Mouse (Mus musculus) limb, embryonic 14.5 days (tissue): ENCODE measurements around the gene Lrrn3. TPM values are rescaled to one million over a fixed set of nuclear protein-coding genes. Genes with fewer than 3 reads are reported as not detected.

Source experiments
- ATAC-seq: fragments of 200-750 bp; cut with Nextera tagmentation; 2 replicates; pipeline ENCODE4 v1.8.0; 2017; ENCODE audit warnings: low read depth, moderate number of reproducible peaks, moderate TSS enrichment; ENCODE audit not compliant: low FRiP score
- DNase-seq: peaks from one replicate; pipeline ENCODE4 v3.0.0-alpha.2; 2015; ENCODE audit warnings: low spot score
- H3K27ac ChIP-seq: fragments of 300-500 bp; sonication (generic); replicated peaks from 2 replicates; pipeline ENCODE4 v1.5.1; 2014; ENCODE audit warnings: low read depth, mild to moderate bottlenecking, low read length, moderate library complexity, mixed read lengths
- H3K27me3 ChIP-seq: fragments of 300-500 bp; sonication (generic); 2 replicates; pipeline ENCODE4 v1.6.1; 2014; ENCODE audit warnings: low read length, mixed read lengths; ENCODE audit not compliant: control insufficient read depth, insufficient read depth
- H3K36me3 ChIP-seq: fragments of 300-500 bp; sonication (generic); 2 replicates; pipeline ENCODE4 v1.6.1; 2014; ENCODE audit warnings: mild to moderate bottlenecking, low read length, moderate library complexity, mixed read lengths; ENCODE audit not compliant: control insufficient read depth, insufficient read depth
- H3K4me1 ChIP-seq: fragments of 300-500 bp; sonication (generic); 2 replicates; pipeline ENCODE4 v1.6.1; 2014; ENCODE audit warnings: antibody characterized with exemption, low read length, mixed read lengths; ENCODE audit not compliant: control insufficient read depth, insufficient read depth
- H3K4me2 ChIP-seq: fragments of 300-500 bp; sonication (generic); replicated peaks from 2 replicates; pipeline ENCODE4 v1.6.1; 2014; ENCODE audit warnings: low read depth, mild to moderate bottlenecking, low read length, moderate library complexity; ENCODE audit not compliant: severe bottlenecking
- H3K4me3 ChIP-seq: fragments of 300-500 bp; sonication (generic); replicated peaks from 2 replicates; pipeline ENCODE4 v1.5.1; 2014; ENCODE audit warnings: low read length
- H3K9ac ChIP-seq: fragments of 300-500 bp; sonication (generic); 2 replicates; pipeline ENCODE4 v1.6.1; 2014; ENCODE audit warnings: mild to moderate bottlenecking, low read depth, low read length, moderate library complexity; ENCODE audit not compliant: severe bottlenecking
- H3K9me3 ChIP-seq: fragments of 300-500 bp; sonication (generic); 2 replicates; pipeline ENCODE4 v1.6.1; 2016; ENCODE audit warnings: low read length; ENCODE audit not compliant: control insufficient read depth
- POLR2A ChIP-seq: fragments of 200-500 bp; IDR thresholded peaks from 2 replicates; pipeline ENCODE4 v1.8.0; 2012; ENCODE audit warnings: inconsistent platforms, mild to moderate bottlenecking, moderate library complexity, borderline replicate concordance; ENCODE audit not compliant: insufficient read depth, insufficient read length; ENCODE audit errors: extremely low read depth
- WGBS: fragments of 180-500 bp; shearing (Covaris S2); extraction: QIAGEN DNeasy Blood & Tissue Kit; methylation state at CpG from one replicate; pipeline ENCODE4 v1.1.7; 2014; 5-methylcytosine and 5-hydroxymethylcytosine counted together
- polyA plus RNA-seq, 2 experiments: library from polyadenylated mRNA; depleted of rRNA in 1 of 2; stranded (reverse) in 1 of 2; unstranded in 1 of 2; fragments of >200 nt; fragmentation: Nextera tagmentation in 1 of 2; extraction: Ambion mirVana in 1 of 2; gene quantifications; 2 replicates each; pipeline versions ENCODE4 v1.2.1 to v1.2.3; 2012 to 2014

Lrrn3 gene
- polyA plus RNA-seq, 2 experiments = 5.1 to 10.4 TPM

DNA sequence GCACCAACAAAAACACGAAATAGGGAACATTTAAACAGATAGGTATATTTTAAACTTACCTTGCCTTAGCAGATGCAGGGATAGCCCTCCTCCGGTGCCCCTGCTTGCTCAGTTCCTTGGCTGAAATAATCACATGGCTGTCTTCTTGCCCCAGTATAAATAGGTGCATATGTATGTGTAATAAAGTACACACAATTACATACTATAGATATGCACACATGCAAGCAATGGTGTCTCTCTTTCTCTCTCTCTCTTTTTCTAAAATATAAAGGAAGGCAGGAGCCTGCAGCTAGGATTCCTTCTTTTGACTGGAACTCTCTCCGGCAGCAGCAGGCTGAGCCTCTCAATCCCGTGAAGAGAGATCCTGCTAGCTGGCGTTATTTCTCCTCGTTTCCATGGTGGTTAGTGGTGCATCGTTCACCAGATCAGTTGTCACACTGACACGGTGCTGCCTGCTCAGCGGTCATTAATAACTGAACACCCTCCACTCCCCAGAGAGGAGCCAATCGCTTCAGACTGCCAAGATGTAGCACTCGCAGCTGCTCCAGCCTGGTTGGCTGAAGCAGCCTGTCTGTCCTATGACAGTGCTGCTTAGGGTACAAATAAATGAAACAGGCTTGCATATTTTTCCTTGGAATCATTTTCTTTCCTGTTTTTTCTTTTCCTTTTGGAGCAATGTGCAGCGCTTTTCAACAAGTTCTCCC, 567 bp downstream of the Lrrn3 start:
- Histone ChIP-seq H3K27me3 (no peaks in the 10 kb centered on the region), H3K4me2 (peak overlapping the region; percentile 55), H3K4me3 (peak overlapping the region; percentile 36), H3K9ac (peak overlapping the region; percentile 44), H3K9me3 (no peaks in the 10 kb centered on the region), H3K27ac (no peak overlapping the region), H3K4me1 (peaks cover 12% of the 10 kb centered on the region), H3K36me3 (no peaks in the 10 kb centered on the region)
- DNase-seq (peak; percentile 57), ATAC-seq (peak; percentile 64)
- TF ChIP-seq POLR2A = no peak
- 15% methylated on average over 12 of the region's 12 CpGs for WGBS

DNA sequence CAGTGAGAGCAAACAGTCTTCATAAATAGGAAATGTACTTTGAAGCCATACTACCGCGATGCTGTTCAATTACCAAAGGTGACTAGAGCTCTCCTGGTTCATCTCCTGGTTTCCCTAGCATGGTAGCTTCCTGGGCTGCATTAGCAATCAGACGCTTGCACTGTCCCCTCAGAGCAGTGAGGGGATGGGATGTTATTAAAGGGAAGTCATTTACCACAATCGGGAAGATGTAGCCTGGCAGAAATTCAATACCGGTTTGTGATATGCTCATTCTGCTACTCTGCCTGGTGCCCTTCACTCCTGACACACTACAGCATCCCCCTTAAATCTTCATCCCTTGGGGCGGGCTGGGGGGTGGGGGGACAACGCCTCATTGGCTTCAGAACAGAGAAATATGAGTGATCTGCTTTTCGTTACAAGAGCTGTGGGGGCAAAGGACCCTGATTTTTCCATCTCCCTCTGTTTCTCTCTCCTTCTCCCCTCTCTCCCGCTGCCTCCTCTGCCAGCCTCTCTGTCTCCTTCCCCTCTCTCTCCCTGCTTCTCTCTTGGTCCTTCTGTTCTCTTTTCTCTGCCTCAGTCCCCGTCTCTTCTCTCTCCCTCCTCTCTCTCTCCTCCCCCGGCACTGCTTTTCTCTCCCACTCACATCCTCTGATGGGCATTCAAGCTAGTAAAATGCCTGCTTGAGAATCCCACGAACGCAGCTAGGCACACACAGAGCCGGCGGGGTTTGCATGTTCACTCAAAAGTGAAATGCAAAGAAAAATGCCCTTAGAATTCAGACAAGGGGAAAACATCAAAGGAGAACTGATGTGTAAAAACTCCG, 1.3 kb downstream of the Lrrn3 start:
- H3K9me3 ChIP-seq = no peaks in the 10 kb centered on the region
- H3K4me2 ChIP-seq = peak overlapping the region; percentile 55
- no peak overlapping the region for H3K27ac ChIP-seq
- no peaks in the 10 kb centered on the region for H3K27me3 ChIP-seq
- H3K9ac ChIP-seq = peak overlapping the region; percentile 28; the same call in 1 of the 2 replicates
- no peak for TF ChIP-seq POLR2A
- peak overlapping the region; percentile 36 for H3K4me3 ChIP-seq
- 18% methylated on average over 16 of the region's 16 CpGs for WGBS
- ATAC-seq = no peak
- no peak for DNase-seq
- peaks cover 12% of the 10 kb centered on the region for H3K4me1 ChIP-seq
- no peaks in the 10 kb centered on the region for H3K36me3 ChIP-seq

DNA sequence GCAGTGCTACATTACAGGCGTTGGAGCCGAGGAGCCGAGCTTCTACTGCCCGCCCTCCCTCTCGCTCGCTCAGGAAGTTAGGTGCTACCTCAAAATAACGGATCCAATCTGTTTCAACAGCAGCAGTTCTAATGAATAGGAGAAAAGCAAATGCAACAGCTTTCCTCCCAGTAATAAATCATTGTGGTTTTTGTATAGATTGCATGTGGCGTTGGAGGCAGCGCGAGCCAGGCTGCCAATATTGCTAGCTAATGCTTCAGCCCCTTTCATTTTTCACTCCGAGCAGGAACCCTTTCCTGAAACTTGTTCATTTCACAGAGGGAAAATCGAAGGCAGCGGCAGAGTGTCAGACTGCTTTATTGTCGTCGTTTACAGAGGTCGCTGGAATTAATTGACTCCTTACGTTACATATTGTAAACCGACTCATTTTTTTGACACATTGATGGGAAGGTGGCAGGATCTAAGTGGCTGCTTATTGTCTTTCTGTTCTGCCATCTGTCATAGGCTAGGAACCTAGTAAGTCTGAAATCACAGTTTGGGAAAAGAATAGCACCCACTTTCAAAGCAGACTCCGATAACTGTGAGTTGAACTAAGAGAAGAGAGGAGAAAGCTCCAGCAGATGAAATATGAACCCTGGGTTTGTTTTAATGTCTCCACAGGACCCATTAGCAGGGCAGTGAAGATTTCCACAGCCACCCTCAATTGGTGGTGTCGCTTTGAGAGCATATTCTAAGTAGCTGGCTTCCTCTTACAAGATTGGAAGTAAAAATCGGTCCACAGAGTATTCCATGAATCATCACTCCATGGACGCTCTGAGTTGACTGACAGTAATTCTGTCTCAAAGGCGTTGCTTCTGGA, 2.4 kb downstream of the Lrrn3 start:
- H3K9me3 ChIP-seq = no peaks in the 10 kb centered on the region
- no peak overlapping the region for H3K27ac ChIP-seq
- peak overlapping the region; percentile 55 for H3K4me2 ChIP-seq
- H3K27me3 ChIP-seq = no peaks in the 10 kb centered on the region
- no peaks in the 10 kb centered on the region for H3K36me3 ChIP-seq
- DNase-seq (peak; percentile 9), ATAC-seq (no peak)
- no peak for TF ChIP-seq POLR2A
- peak overlapping the region; percentile 37 for H3K9ac ChIP-seq
- H3K4me3 ChIP-seq = peak overlapping the region; percentile 36
- WGBS = 15% methylated on average over 23 of the region's 23 CpGs
- H3K4me1 ChIP-seq = peaks cover 12% of the 10 kb centered on the region

DNA sequence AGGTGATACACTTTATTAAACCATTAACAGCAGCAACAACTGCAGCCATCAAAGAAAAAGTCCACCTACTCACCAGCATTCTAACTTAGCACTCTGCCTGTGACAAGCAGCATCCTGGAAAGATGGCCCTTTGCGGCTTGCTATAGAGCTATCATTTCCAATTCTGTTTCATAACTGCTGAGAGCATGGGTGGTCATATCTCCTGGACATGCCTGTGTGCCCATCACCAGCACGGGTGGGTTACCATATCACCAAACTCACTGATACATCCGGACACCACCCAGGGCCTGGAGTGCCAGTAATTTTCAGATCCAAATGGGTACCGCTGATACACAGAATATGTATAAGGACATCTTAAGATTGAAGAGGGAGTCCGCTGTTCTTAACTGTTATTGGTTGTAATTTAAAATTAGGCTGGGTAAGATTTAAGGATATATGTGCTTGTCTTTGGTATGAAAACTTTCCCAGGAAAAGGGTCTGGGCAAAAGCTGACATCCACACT, 3.1 kb downstream of the Lrrn3 start:
- DNase-seq (no peak), ATAC-seq (no peak)
- 82% methylated on average over 5 of the region's 5 CpGs for WGBS
- Histone ChIP-seq H3K9ac (peak overlapping the region; percentile 37; the same call in 1 of the 2 replicates), H3K27ac (no peak overlapping the region), H3K27me3 (no peaks in the 10 kb centered on the region), H3K4me2 (peak overlapping the region; percentile 55), H3K9me3 (no peaks in the 10 kb centered on the region), H3K36me3 (no peaks in the 10 kb centered on the region), H3K4me1 (peaks cover 12% of the 10 kb centered on the region), H3K4me3 (peak overlapping the region; percentile 36)
- no peak for TF ChIP-seq POLR2A

DNA sequence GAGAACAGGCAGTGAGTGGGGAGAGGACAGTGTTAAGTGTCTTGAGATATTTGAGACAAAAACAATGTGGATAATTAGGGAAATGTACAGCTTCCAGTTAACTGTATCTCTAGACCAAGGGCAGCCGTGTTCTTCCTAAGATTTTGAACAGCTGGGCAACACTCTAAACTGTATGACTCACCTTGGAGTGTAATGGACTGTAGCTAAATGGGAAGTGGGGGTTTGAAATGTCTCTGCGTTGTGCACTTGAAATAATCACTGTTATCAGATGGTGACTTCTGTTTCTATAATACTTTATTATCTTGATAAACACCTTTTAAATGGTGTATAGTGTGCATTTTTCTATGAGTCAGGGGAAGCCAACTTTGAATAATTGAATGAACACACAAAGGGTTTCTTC, 4.7 kb downstream of the Lrrn3 start:
- Histone ChIP-seq H3K27ac (no peak overlapping the region), H3K9me3 (no peaks in the 10 kb centered on the region), H3K4me3 (no peak overlapping the region), H3K36me3 (no peaks in the 10 kb centered on the region), H3K9ac (no peak overlapping the region), H3K4me1 (peaks cover 12% of the 10 kb centered on the region), H3K27me3 (no peaks in the 10 kb centered on the region), H3K4me2 (no peak overlapping the region)
- WGBS = 54% methylated on average over 2 of the region's 2 CpGs
- DNase-seq (no peak), ATAC-seq (no peak)
- TF ChIP-seq POLR2A = no peak
